Mouse (Mus musculus): ENCODE data around the gene Kctd20.
A peak's percentile ranks its signal among the peaks of the same experiment; 100 is the strongest.
"Not testable (repeated sequence)": the region's sequence is repeated elsewhere in the genome, so short reads cannot be mapped to it uniquely, and the experiment has no call there.

Kctd20 gene

GRCm38 (mm10) chr17:28986833-28987232, 35.1 kb downstream of the Kctd20 start:
- DNase-seq (ENCODE audit: low spot score) = no peak

- no peak for DNase-seq (ENCODE audit: low spot score)
These were observed 36.0 kb downstream of the Kctd20 start for GRCm38 (mm10) chr17:28987713-28988112.

- DNase-seq (ENCODE audit: low spot score) = no peak
These were observed 36.5 kb downstream of the Kctd20 start for GRCm38 (mm10) chr17:28988291-28988690.

GRCm38 (mm10) chr17:28988996-28989395, 37.2 kb downstream of the Kctd20 start:
- DNase-seq (ENCODE audit: low spot score) = no peak

GRCm38 (mm10) chr17:28990060-28990459, 38.3 kb downstream of the Kctd20 start:
- DNase-seq (ENCODE audit: low spot score) = no peak

GRCm38 (mm10) chr17:28991286-28991685, 39.5 kb downstream of the Kctd20 start:
- DNase-seq (ENCODE audit: low spot score) = no peak

GRCm38 (mm10) chr17:28992105-28992504, 40.4 kb downstream of the Kctd20 start:
- no peak for DNase-seq (ENCODE audit: low spot score)

- not testable (repeated sequence) for DNase-seq (ENCODE audit: low spot score)
These were observed 41.3 kb downstream of the Kctd20 start for GRCm38 (mm10) chr17:28993004-28993403.

- DNase-seq (ENCODE audit: low spot score) = no peak
These were observed 42.9 kb downstream of the Kctd20 start for GRCm38 (mm10) chr17:28994615-28995014.

GRCm38 (mm10) chr17:29000465-29000864, 48.7 kb downstream of the Kctd20 start:
- no peak for DNase-seq (ENCODE audit: low spot score)

GRCm38 (mm10) chr17:29003740-29004139, 52.0 kb downstream of the Kctd20 start:
- no peak for DNase-seq (ENCODE audit: low spot score)

GRCm38 (mm10) chr17:29005002-29005401, 53.3 kb downstream of the Kctd20 start:
- no peak for DNase-seq (ENCODE audit: low spot score)

- no peak for DNase-seq (ENCODE audit: low spot score)
These were observed 55.1 kb downstream of the Kctd20 start for GRCm38 (mm10) chr17:29006812-29007211.

- DNase-seq (ENCODE audit: low spot score) = no peak
These were observed 55.5 kb downstream of the Kctd20 start for GRCm38 (mm10) chr17:29007243-29007640.

- DNase-seq (ENCODE audit: low spot score) = peak; percentile 92
These were observed 56.0 kb downstream of the Kctd20 start, which contains the start of gene Stk38 for GRCm38 (mm10) chr17:29007641-29008325. Gene Stk38, minus strand, starts transcription at chr17:29007995.

- DNase-seq (ENCODE audit: low spot score) = no peak
These were observed 56.5 kb downstream of the Kctd20 start for GRCm38 (mm10) chr17:29008326-29008650.

- DNase-seq (ENCODE audit: low spot score) = no peak
These were observed 57.4 kb downstream of the Kctd20 start for GRCm38 (mm10) chr17:29009181-29009580.

GRCm38 (mm10) chr17:29014235-29014634, 62.5 kb downstream of the Kctd20 start:
- DNase-seq (ENCODE audit: low spot score) = no peak

GRCm38 (mm10) chr17:29015638-29016037, 63.9 kb downstream of the Kctd20 start:
- no peak for DNase-seq (ENCODE audit: low spot score)

GRCm38 (mm10) chr17:29016705-29017104, 65.0 kb downstream of the Kctd20 start:
- no peak for DNase-seq (ENCODE audit: low spot score)

- DNase-seq (ENCODE audit: low spot score) = no peak
These were observed 66.7 kb downstream of the Kctd20 start for GRCm38 (mm10) chr17:29018292-29018984.

Data from yolk sac, embryonic 10.5 days (tissue).